Mouse (Mus musculus) neural tube, embryonic 14.5 days (tissue): ENCODE results near the gene Twf1. TPM values are rescaled to one million over a fixed set of nuclear protein-coding genes. Genes with fewer than 3 reads are reported as not detected.

Source experiments
- ATAC-seq: fragments of 200-750 bp; cut with Nextera tagmentation; 2 replicates; pipeline ENCODE4 v1.8.0; 2017; ENCODE audit warnings: low read depth, mild to moderate bottlenecking, moderate TSS enrichment, moderate library complexity
- H3K27ac ChIP-seq: fragments of 300-500 bp; sonication (generic); 2 replicates; pipeline ENCODE4 v1.5.1; 2014; ENCODE audit warnings: low read depth, mild to moderate bottlenecking, control low read depth, low read length, moderate library complexity, mixed read lengths
- H3K27me3 ChIP-seq: fragments of 300-500 bp; sonication (generic); 2 replicates; pipeline ENCODE4 v1.6.1; 2014; ENCODE audit warnings: low read length; ENCODE audit not compliant: control insufficient read depth, insufficient read depth
- H3K36me3 ChIP-seq: fragments of 300-500 bp; sonication (generic); 2 replicates; pipeline ENCODE4 v1.6.1; 2014; ENCODE audit warnings: low read length, mixed read lengths; ENCODE audit not compliant: control insufficient read depth, insufficient read depth
- H3K4me1 ChIP-seq: fragments of 300-500 bp; sonication (generic); 2 replicates; pipeline ENCODE4 v1.6.1; 2014; ENCODE audit warnings: low read length; ENCODE audit not compliant: control insufficient read depth, insufficient read depth
- H3K4me2 ChIP-seq: fragments of 300-500 bp; sonication (generic); 2 replicates; pipeline ENCODE4 v1.6.1; 2014; ENCODE audit warnings: mild to moderate bottlenecking, low read depth, low read length, control low read depth
- H3K4me3 ChIP-seq: fragments of 300-500 bp; sonication (generic); 2 replicates; pipeline ENCODE4 v1.5.1; 2014; ENCODE audit warnings: low read depth, low read length, control low read depth, mixed read lengths
- H3K9ac ChIP-seq: fragments of 300-500 bp; sonication (generic); replicated peaks from 2 replicates; pipeline ENCODE4 v1.6.1; 2014; ENCODE audit warnings: low read depth, mild to moderate bottlenecking, control low read depth, low read length, mixed read lengths
- H3K9me3 ChIP-seq: fragments of 300-500 bp; sonication (generic); 2 replicates; pipeline ENCODE4 v1.6.1; 2016; ENCODE audit warnings: low read length; ENCODE audit not compliant: control insufficient read depth
- WGBS: fragments of 180-500 bp; shearing (Covaris S2); extraction: QIAGEN DNeasy Blood & Tissue Kit; methylation state at CpG from one replicate; pipeline ENCODE4 v1.1.7; 2014; 5-methylcytosine and 5-hydroxymethylcytosine counted together
- polyA plus RNA-seq: library from polyadenylated mRNA; unstranded; fragments of >200 nt; fragmentation: Nextera tagmentation; extraction: Ambion mirVana; gene quantifications from 2 replicates; pipeline ENCODE4 v1.2.1, GENCODE M21; 2014

Gene Twf1
- polyA plus RNA-seq, 1 experiment from 2014 or later = 75.5 TPM

DNA sequence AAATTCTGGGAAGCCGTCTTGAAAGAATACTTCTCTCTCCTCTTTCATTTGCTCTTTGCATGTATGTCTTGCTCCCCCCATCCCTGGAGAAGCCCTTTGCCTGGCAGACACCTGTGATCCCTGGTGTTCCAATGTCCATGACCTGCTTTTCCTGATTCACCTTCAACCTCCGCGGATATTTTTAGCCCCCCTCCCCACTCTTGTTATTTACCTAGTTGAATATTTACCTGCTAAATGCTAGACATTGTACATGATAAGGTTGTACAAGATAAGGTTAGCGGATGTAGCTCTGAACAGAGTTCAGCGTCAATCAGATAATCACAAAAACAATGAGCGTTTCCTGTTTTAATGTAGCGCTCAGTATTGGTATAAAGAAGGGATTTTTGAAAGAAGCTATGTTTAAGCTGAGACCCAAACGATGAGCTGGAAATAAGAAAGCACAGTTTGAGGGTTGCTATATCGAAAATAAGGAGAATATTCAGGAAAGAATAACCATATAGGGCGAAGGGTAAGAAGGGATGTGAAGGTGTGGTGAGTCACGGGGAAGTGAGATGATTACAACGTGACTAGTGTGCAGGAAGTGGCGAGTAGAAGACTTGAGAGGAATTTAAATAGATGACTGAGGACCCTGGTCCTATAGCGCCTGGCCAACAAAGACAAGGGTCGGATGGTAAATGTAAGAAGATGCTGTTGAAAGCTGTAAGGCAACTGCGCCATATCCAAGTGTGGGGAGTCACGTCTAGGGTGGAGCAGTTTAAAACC lies 30.6 kb downstream of the Twf1 start:
- no peak for ATAC-seq
- no peaks in the 10 kb centered on the region for H3K27me3 ChIP-seq
- no peaks in the 10 kb centered on the region for H3K9me3 ChIP-seq
- no peaks in the 10 kb centered on the region for H3K36me3 ChIP-seq
- no peak overlapping the region for H3K4me2 ChIP-seq
- 86% methylated on average over 17 of the region's 17 CpGs for WGBS
- no peak overlapping the region for H3K27ac ChIP-seq
- no peaks in the 10 kb centered on the region for H3K4me1 ChIP-seq
- H3K9ac ChIP-seq = no peak overlapping the region
- no peak overlapping the region for H3K4me3 ChIP-seq

DNA sequence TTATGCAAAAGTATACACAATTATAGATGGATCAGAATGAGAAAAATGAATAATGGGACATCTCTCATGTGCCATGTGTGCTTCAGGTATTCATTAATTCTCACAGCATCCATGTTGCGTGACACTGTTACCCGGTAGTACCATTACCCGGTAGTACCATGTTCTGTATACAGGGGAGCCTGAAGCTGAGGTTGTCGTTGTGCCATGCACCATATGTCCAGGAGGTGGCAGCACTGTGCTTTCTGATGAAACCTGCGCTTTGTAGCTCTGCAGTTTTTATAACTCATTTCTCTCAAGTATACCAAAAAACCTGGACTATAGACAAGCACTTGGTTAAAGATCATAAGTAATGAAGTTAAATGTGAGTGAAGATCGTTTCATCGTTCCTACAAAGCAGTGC lies 32.2 kb downstream of the Twf1 start:
- no peaks in the 10 kb centered on the region for H3K4me1 ChIP-seq
- ATAC-seq = peak; percentile 79; the same call in 1 of the 2 replicates
- H3K9me3 ChIP-seq = no peaks in the 10 kb centered on the region
- H3K36me3 ChIP-seq = no peaks in the 10 kb centered on the region
- H3K27ac ChIP-seq = no peak overlapping the region
- no peak overlapping the region for H3K4me2 ChIP-seq
- H3K4me3 ChIP-seq = no peak overlapping the region
- 22% methylated on average over 7 of the region's 7 CpGs for WGBS
- no peak overlapping the region for H3K9ac ChIP-seq
- H3K27me3 ChIP-seq = no peaks in the 10 kb centered on the region

DNA sequence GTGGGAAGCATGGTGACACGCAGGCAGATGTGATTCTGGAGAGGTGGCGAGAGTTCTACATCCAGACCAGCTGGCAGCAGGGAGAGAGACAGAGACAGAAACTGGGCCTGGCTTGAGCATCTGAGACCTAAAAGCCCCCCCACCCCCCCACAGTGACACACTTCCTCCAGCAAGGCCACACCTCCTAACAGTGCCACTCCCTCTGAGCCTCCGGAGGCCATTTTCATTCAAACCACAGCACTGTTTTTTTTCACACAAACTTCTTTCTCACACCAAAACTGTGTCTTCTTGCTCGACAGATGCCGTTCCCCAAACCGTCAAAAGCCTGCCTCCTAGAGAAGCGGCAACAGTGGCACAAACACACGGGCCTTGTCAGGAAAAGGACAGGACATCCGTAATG lies 36.2 kb downstream of the Twf1 start:
- no peak overlapping the region for H3K4me3 ChIP-seq
- no peaks in the 10 kb centered on the region for H3K4me1 ChIP-seq
- no peak for ATAC-seq
- H3K27me3 ChIP-seq = no peaks in the 10 kb centered on the region
- no peak overlapping the region for H3K4me2 ChIP-seq
- H3K9ac ChIP-seq = no peak overlapping the region
- no peaks in the 10 kb centered on the region for H3K9me3 ChIP-seq
- 93% methylated on average over 9 of the region's 9 CpGs for WGBS
- no peaks in the 10 kb centered on the region for H3K36me3 ChIP-seq
- H3K27ac ChIP-seq = no peak overlapping the region

DNA sequence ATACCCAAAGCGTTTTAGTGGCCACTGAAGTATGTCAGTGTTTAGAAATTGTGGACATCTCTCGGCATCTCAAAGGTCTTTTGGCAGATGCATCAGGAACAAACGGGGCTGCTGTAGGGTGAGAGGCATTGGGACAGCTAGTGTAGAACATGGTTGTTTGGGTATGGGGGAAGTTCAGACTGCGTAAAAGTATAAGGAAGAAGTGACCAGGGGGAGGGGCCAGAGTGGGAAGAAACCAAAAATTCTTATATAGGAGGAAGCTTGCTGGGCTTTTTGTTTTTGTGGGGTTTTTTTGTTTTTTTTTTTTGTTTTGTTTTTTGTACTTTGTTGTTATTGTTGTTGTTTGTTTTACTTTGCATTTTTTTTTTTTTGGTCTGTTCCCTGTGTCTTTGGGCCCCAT lies 44.8 kb downstream of the Twf1 start:
- ATAC-seq = no peak
- no peak overlapping the region for H3K9ac ChIP-seq

DNA sequence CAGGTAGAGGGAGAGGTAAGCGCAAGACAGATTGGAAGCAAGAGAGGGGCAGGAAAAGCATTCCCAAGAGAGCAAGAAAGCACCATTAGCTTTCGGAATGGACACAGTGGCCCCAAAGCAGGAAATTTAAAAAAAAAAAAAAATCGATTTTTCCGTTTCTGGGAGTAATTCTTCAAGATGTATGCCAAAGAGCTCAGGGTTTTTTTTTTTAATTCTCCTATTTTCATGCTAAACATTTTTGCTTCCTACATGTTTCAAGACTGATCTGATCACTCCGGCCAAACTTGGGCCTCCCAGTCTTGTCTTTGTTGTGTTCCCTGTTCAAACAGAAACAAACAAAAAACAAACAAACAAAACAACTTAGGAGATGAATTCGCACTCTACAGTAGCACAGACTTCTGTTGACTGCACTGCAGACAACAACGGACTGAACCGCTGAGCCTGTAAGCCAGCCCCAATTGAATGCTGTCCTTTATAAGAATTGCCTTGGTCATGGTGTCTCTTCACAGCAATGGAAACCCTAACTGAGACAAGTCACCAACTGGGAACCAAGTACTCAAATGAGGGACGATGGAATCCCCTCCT lies 45.5 kb downstream of the Twf1 start:
- no peak for ATAC-seq

More for the DNA sequence above, 44.8 kb downstream of the Twf1 start:
- no peaks in the 10 kb centered on the region for H3K9me3 ChIP-seq
- WGBS = 94% methylated on average over 4 of the region's 4 CpGs
- no peaks in the 10 kb centered on the region for H3K36me3 ChIP-seq
- H3K4me2 ChIP-seq = no peak overlapping the region
- H3K4me3 ChIP-seq = no peak overlapping the region
- no peaks in the 10 kb centered on the region for H3K27me3 ChIP-seq
- 0 out of 2 replicates have a peak, but pooled peaks cover 4% of the 10 kb centered on the region for H3K4me1 ChIP-seq
- no peak overlapping the region for H3K27ac ChIP-seq

DNA sequence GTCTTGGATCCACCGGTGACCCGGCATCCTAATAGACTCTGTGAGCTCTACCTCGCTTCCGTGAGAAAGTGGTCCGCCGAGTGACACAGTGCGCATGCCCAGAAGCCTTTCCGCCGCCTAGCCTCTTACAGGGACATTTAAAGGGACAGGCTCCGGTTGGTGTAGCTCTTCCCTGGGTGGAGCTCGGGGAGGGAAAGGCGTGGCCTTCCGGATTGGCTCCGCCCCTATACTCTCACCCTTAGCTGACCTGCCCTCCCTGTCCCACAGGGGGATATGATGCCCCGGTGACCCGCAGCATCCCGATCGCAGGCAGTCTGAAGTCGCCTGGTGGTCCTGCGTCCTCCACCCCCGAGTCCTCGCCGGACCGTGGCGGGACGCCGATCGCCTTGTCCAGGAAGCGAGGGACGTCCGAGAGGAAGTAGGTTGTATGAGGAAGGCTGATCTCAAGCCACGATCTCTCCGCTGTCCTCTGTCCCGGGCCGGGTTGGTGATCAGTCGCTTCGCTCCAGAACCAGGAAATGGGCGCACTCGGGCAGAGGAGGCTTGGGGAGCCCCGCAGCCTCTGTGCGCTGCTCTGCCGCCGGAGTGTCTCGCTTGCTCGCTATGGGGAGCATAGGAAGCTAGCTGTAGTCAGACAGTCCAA lies 46.2 kb downstream of the Twf1 start, which contains the start of the genes Pus7l and Irak4:
Gene Pus7l, minus strand, starts transcription at position 139 of the 643 bp plus-strand sequence.
Gene Irak4, plus strand, starts transcription at position 235 of the 643 bp plus-strand sequence.
- peak within 1 kb of the TSS; percentile 50 for H3K4me2 ChIP-seq
- ATAC-seq = peak; percentile 99
- WGBS = under 1% methylated on average over 45 of the region's 45 CpGs
- no peaks in the 10 kb centered on the region for H3K36me3 ChIP-seq
- no peaks in the 10 kb centered on the region for H3K9me3 ChIP-seq
- 0 out of 2 replicates have a peak, but pooled peaks cover 4% of the 10 kb centered on the region for H3K4me1 ChIP-seq
- no peaks in the 10 kb centered on the region for H3K27me3 ChIP-seq
- peak within 1 kb of the TSS; percentile 58 for H3K9ac ChIP-seq
- 0 out of 2 replicates have a peak within 1 kb of the TSS, but pooled peaks have one; percentile 40 for H3K27ac ChIP-seq
- peak within 1 kb of the TSS; percentile 83 for H3K4me3 ChIP-seq

More for the DNA sequence above, 45.5 kb downstream of the Twf1 start:
- 0 out of 2 replicates have a peak, but pooled peaks cover 4% of the 10 kb centered on the region for H3K4me1 ChIP-seq
- H3K4me3 ChIP-seq = peak overlapping the region; percentile 83
- H3K36me3 ChIP-seq = no peaks in the 10 kb centered on the region
- H3K27me3 ChIP-seq = no peaks in the 10 kb centered on the region
- 45% methylated on average over 9 of the region's 9 CpGs for WGBS
- H3K9me3 ChIP-seq = no peaks in the 10 kb centered on the region
- no peak overlapping the region for H3K27ac ChIP-seq
- H3K9ac ChIP-seq = peak overlapping the region; percentile 58
- peak overlapping the region; percentile 50 for H3K4me2 ChIP-seq

DNA sequence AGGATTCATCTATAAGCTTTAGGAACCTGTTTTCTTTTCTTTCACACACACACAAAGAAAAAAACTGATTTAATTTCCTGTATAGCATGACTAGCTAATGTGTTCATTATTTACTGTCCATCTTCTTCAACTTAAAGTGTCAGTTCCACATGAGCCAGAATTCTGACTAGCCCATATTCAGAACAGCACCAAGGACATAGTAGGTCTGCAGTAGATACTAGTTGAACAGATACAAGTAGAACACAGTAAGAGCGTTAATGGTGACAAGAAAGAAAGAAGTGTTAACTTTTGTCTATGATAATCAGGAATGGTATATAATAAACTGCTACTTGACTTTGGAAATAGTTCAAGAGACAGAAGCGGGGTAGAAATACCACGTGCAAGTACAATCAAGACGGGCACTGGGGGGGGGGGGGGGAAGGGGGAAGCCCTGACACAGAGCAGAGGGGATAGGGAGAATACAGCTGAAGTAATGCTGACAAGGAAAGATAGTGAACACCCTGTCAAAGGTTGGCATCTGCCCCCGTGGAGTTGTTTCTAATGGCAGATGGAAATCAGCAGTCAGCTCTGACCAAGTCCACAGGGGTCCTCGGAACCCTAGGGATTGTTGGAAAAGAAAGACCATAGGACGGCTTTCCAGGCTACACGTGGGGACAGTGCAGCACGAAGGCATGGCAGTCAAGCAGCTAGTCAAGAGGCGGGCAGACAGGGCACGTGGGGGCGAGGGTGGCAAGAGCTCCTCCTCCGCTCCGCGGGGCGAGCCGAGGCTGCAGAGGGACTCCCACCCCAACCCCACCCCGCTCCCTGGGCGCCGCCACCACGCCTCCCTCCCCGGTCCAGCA lies 46.9 kb downstream of the Twf1 start:
- H3K4me2 ChIP-seq = peak overlapping the region; percentile 50
- no peaks in the 10 kb centered on the region for H3K27me3 ChIP-seq
- no peaks in the 10 kb centered on the region for H3K36me3 ChIP-seq
- H3K9me3 ChIP-seq = no peaks in the 10 kb centered on the region
- WGBS = 8% methylated on average over 22 of the region's 22 CpGs
- H3K4me1 ChIP-seq = 0 out of 2 replicates have a peak, but pooled peaks cover 4% of the 10 kb centered on the region
- peak overlapping the region; percentile 83 for H3K4me3 ChIP-seq
- peak; percentile 91 for ATAC-seq
- H3K27ac ChIP-seq = 0 out of 2 replicates have a peak overlapping the region, but pooled peaks have one; percentile 40
- peak overlapping the region; percentile 58 for H3K9ac ChIP-seq

DNA sequence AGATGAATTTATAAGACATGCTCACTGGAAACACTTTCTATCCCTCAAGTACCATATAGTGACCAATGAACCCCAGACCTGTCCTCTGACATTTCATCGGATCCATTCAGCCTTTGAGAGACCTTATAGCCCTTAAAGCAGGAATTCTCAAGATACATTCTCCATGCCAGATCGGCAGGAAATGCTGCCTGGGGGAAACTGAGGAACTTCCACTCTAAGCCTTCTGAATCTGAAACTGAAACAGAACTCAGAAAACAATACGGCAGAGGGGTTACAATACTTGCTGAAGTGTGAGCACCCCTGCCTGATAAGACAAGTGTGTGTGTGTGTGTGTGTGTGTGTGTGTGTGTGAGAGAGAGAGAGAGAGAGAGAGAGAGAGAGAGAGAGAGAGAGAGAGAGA lies 50.4 kb downstream of the Twf1 start:
- H3K27ac ChIP-seq = no peak overlapping the region
- ATAC-seq = no peak
- WGBS = 90% methylated on average over 3 of the region's 3 CpGs
- no peaks in the 10 kb centered on the region for H3K27me3 ChIP-seq
- H3K9me3 ChIP-seq = no peaks in the 10 kb centered on the region
- no peak overlapping the region for H3K4me2 ChIP-seq
- H3K9ac ChIP-seq = no peak overlapping the region
- H3K36me3 ChIP-seq = no peaks in the 10 kb centered on the region
- 0 out of 2 replicates have a peak, but pooled peaks cover 4% of the 10 kb centered on the region for H3K4me1 ChIP-seq
- H3K4me3 ChIP-seq = no peak overlapping the region
